8 mouse cellular contexts compared by ENCODE assay signal in genomic region chr11:55471467-55471866, GRCm38 (mm10). TPM values are rescaled to one million over a fixed set of nuclear protein-coding genes. Genes with fewer than 3 reads are reported as not detected.
DNase-seq lines count a peak whose midpoint lies in the region; ATAC-seq and TF ChIP-seq lines count a peak whose summit lies in the region.

No protein-coding gene starts in this region.

- H3K27me3 ChIP-seq in megakaryocyte, embryonic 14.5 days (replicated peaks), result no peaks in the 10 kb centered on the region
- H3K27me3 ChIP-seq in forebrain, embryonic 14.5 days (replicated peaks; ENCODE audit: control insufficient read depth, insufficient read depth, low read length), result no peaks in the 10 kb centered on the region
- no peaks in the 10 kb centered on the region for H3K27me3 ChIP-seq in limb, embryonic 14.5 days (ENCODE audit: control insufficient read depth, insufficient read depth, low read length)
- no peaks in the 10 kb centered on the region for H3K27me3 ChIP-seq in stomach, embryonic 15.5 days (replicated peaks)

- H3K4me2 ChIP-seq in forebrain, embryonic 14.5 days (ENCODE audit: low read length), result peak overlapping the region; percentile 79
- H3K4me2 ChIP-seq in limb, embryonic 14.5 days (replicated peaks; ENCODE audit: low read depth, low read length, severe bottlenecking), result peak overlapping the region; percentile 69
- peak overlapping the region; percentile 81 for H3K4me2 ChIP-seq in stomach, embryonic 15.5 days

- DNase-seq in forebrain, embryonic 14.5 days (ENCODE audit: low spot score), result no peak
- no peak for DNase-seq in limb, embryonic 14.5 days (ENCODE audit: low spot score)
- DNase-seq in adrenal gland, postnatal 36 days, result no peak
- no peak for DNase-seq in urinary bladder, postnatal 4 days (ENCODE audit: low spot score in 2 of 2)
- DNase-seq in frontal cortex, postnatal 10 days (ENCODE audit: low spot score in 2 of 2), result no peak

- no peak for TF ChIP-seq POLR2A in limb, embryonic 14.5 days (IDR thresholded peaks at IDR 0.05; ENCODE audit: borderline replicate concordance, extremely low read depth, insufficient read depth, insufficient read length)

- peaks cover 20% of the 10 kb centered on the region for H3K36me3 ChIP-seq in megakaryocyte, embryonic 14.5 days (replicated peaks; ENCODE audit: low read length)
- H3K36me3 ChIP-seq in forebrain, embryonic 14.5 days (ENCODE audit: control insufficient read depth, insufficient read depth, low read length), result peaks cover 20% of the 10 kb centered on the region
- H3K36me3 ChIP-seq in limb, embryonic 14.5 days (ENCODE audit: control insufficient read depth, insufficient read depth, low read length), result peaks cover 12% of the 10 kb centered on the region; the same call in 1 of the 2 replicates
- H3K36me3 ChIP-seq in stomach, embryonic 15.5 days, result 0 out of 2 replicates have a peak, but pooled peaks cover 7% of the 10 kb centered on the region

- peak overlapping the region; percentile 98 for H3K4me3 ChIP-seq in megakaryocyte, embryonic 14.5 days (replicated peaks)
- no peak overlapping the region for H3K4me3 ChIP-seq in forebrain, embryonic 14.5 days (ENCODE audit: low read depth, low read length)
- peak overlapping the region; percentile 99 for H3K4me3 ChIP-seq in limb, embryonic 14.5 days (replicated peaks; ENCODE audit: low read length)
- H3K4me3 ChIP-seq in stomach, embryonic 15.5 days (replicated peaks), result peak overlapping the region; percentile 95

- H3K27ac ChIP-seq in forebrain, embryonic 14.5 days (ENCODE audit: low read depth, low read length), result no peak overlapping the region
- no peak overlapping the region for H3K27ac ChIP-seq in limb, embryonic 14.5 days (replicated peaks; ENCODE audit: low read depth, low read length)
- no peak overlapping the region for H3K27ac ChIP-seq in stomach, embryonic 15.5 days

- H3K9ac ChIP-seq in forebrain, embryonic 14.5 days (ENCODE audit: low read length), result no peak overlapping the region
- H3K9ac ChIP-seq in limb, embryonic 14.5 days (ENCODE audit: low read depth, low read length, severe bottlenecking), result no peak overlapping the region
- H3K9ac ChIP-seq in stomach, embryonic 15.5 days, result no peak overlapping the region

- WGBS in forebrain, embryonic 14.5 days, result 95% methylated on average over 7 of the region's 7 CpGs
- 94% methylated on average over 7 of the region's 7 CpGs for WGBS in limb, embryonic 14.5 days
- 78% methylated on average over 7 of the region's 7 CpGs for WGBS in stomach, embryonic 15.5 days

- no peaks in the 10 kb centered on the region for H3K9me3 ChIP-seq in megakaryocyte, embryonic 14.5 days
- H3K9me3 ChIP-seq in forebrain, embryonic 14.5 days (replicated peaks; ENCODE audit: control insufficient read depth, low read length), result no peaks in the 10 kb centered on the region
- H3K9me3 ChIP-seq in limb, embryonic 14.5 days (ENCODE audit: control insufficient read depth, low read length), result no peaks in the 10 kb centered on the region
- no peaks in the 10 kb centered on the region for H3K9me3 ChIP-seq in stomach, embryonic 15.5 days

- no peak for ATAC-seq in megakaryocyte, adult 5-6 weeks (ENCODE audit: poor library complexity, severe bottlenecking)
- no peak for ATAC-seq in forebrain, embryonic 14.5 days
- ATAC-seq in limb, embryonic 14.5 days (ENCODE audit: low FRiP score, low read depth), result no peak
- ATAC-seq in stomach, embryonic 15.5 days (ENCODE audit: insufficient read depth, low FRiP score, low read depth), result no peak

- peaks cover 56% of the 10 kb centered on the region for H3K4me1 ChIP-seq in megakaryocyte, embryonic 14.5 days
- H3K4me1 ChIP-seq in forebrain, embryonic 14.5 days (ENCODE audit: control insufficient read depth, insufficient read depth, low read length), result peaks cover 20% of the 10 kb centered on the region
- peaks cover 14% of the 10 kb centered on the region for H3K4me1 ChIP-seq in limb, embryonic 14.5 days (ENCODE audit: control insufficient read depth, insufficient read depth, low read length)
- peaks cover 17% of the 10 kb centered on the region for H3K4me1 ChIP-seq in stomach, embryonic 15.5 days

RNA-seq across cellular contexts. Expression of gene G3bp1, which starts 2.0 kb away (rescaled TPM):
- polyA plus RNA-seq in megakaryocyte, embryonic 14.5 days (2012; ENCODE audit: insufficient read depth, low replicate concordance), result 12.3 and 44.5 TPM in 2 replicates
- 29.4 and 30.7 TPM in 2 replicates for total RNA-seq in megakaryocyte, adult 5-6 weeks (2015)
- 47.8 and 50.6 TPM in 2 replicates for total RNA-seq in megakaryocyte, adult 5-6 weeks (2017)
- 141 and 146 TPM in 2 replicates for polyA plus RNA-seq in forebrain, embryonic 14.5 days (2014; fragmentation: Nextera tagmentation; extraction: Ambion mirVana)
- polyA plus RNA-seq in limb, embryonic 14.5 days (2012; rRNA removed), result 77.7 and 79.0 TPM in 2 replicates
- 170 and 171 TPM in 2 replicates for polyA plus RNA-seq in limb, embryonic 14.5 days (2014; fragmentation: Nextera tagmentation; extraction: Ambion mirVana)
- polyA plus RNA-seq in stomach, embryonic 15.5 days (2015; fragmentation: Nextera tagmentation; extraction: Ambion mirVana), result 145 and 163 TPM in 2 replicates
- 10 to 100 TPM; 58.5 to 63.4 TPM for total RNA-seq in adrenal gland, postnatal 36 days (2021)

RNA-seq across cellular contexts. Expression of gene Atox1, which starts 10.4 kb away (rescaled TPM):
- polyA plus RNA-seq in megakaryocyte, embryonic 14.5 days (2012; ENCODE audit: insufficient read depth, low replicate concordance), result 110 and 126 TPM in 2 replicates
- total RNA-seq in megakaryocyte, adult 5-6 weeks (2015), result 211 and 215 TPM in 2 replicates
- 71.8 and 92.8 TPM in 2 replicates for total RNA-seq in megakaryocyte, adult 5-6 weeks (2017)
- 238 and 292 TPM in 2 replicates for polyA plus RNA-seq in forebrain, embryonic 14.5 days (2014; fragmentation: Nextera tagmentation; extraction: Ambion mirVana)
- 236 and 256 TPM in 2 replicates for polyA plus RNA-seq in limb, embryonic 14.5 days (2012; rRNA removed)
- 428 and 474 TPM in 2 replicates for polyA plus RNA-seq in limb, embryonic 14.5 days (2014; fragmentation: Nextera tagmentation; extraction: Ambion mirVana)
- 385 and 409 TPM in 2 replicates for polyA plus RNA-seq in stomach, embryonic 15.5 days (2015; fragmentation: Nextera tagmentation; extraction: Ambion mirVana)
- total RNA-seq in adrenal gland, postnatal 36 days (2021), result 100 to 1,000 TPM; 216 to 347 TPM

RNA-seq across cellular contexts. Expression of gene Sparc, which starts 48.5 kb away (rescaled TPM):
- 11.1 TPM in 1 of 2 replicates, not detected in the other for polyA plus RNA-seq in megakaryocyte, embryonic 14.5 days (2012; ENCODE audit: insufficient read depth, low replicate concordance)
- 0.71 and 1.2 TPM in 2 replicates for total RNA-seq in megakaryocyte, adult 5-6 weeks (2015)
- 0.57 and 1.5 TPM in 2 replicates for total RNA-seq in megakaryocyte, adult 5-6 weeks (2017)
- 300 and 365 TPM in 2 replicates for polyA plus RNA-seq in forebrain, embryonic 14.5 days (2014; fragmentation: Nextera tagmentation; extraction: Ambion mirVana)
- polyA plus RNA-seq in limb, embryonic 14.5 days (2012; rRNA removed), result 1,741 and 2,064 TPM in 2 replicates
- 2,065 and 2,257 TPM in 2 replicates for polyA plus RNA-seq in limb, embryonic 14.5 days (2014; fragmentation: Nextera tagmentation; extraction: Ambion mirVana)
- 1,683 and 1,927 TPM in 2 replicates for polyA plus RNA-seq in stomach, embryonic 15.5 days (2015; fragmentation: Nextera tagmentation; extraction: Ambion mirVana)
- total RNA-seq in adrenal gland, postnatal 36 days (2021), result 1,000 to 10,000 TPM; 2,443 to 3,326 TPM

Comparison
In these comparisons a context has a peak if more than half of its experiments do, and no peak if none do; other contexts are left out.
1. RNA of gene Sparc, which starts 48.5 kb away (polyA plus RNA-seq): 1,741 to 2,257 TPM in limb, embryonic 14.5 days, 1,683 to 1,927 TPM in stomach, embryonic 15.5 days and 300 to 365 TPM in forebrain, embryonic 14.5 days; 11.1 TPM in megakaryocyte, embryonic 14.5 days; every median in the first group is over 10 times any median in the second.
2. Peak in every context shown above with its lines, with median percentiles within 50 percentile points of each other: H3K4me2 ChIP-seq.